Mouse (Mus musculus) small intestine, adult 2 months (tissue): Measurements from ENCODE around the gene Ulk4.

Source experiments
- CTCF ChIP-seq: fragments of 200-500 bp; IDR thresholded peaks from 2 replicates; pipeline ENCODE4 v1.5.1; 2012; ENCODE audit warnings: low read depth, mild to moderate bottlenecking, control low read depth, inconsistent platforms, low read length, moderate library complexity, mixed read lengths; ENCODE audit not compliant: insufficient replicate concordance, insufficient read length; ENCODE audit errors: extremely low read depth
- POLR2A ChIP-seq: fragments of 200-500 bp; IDR thresholded peaks from 2 replicates; pipeline ENCODE4 v1.6.1; 2012; ENCODE audit warnings: low read depth, mild to moderate bottlenecking, control low read depth, inconsistent platforms, low read length, moderate library complexity

DNA sequence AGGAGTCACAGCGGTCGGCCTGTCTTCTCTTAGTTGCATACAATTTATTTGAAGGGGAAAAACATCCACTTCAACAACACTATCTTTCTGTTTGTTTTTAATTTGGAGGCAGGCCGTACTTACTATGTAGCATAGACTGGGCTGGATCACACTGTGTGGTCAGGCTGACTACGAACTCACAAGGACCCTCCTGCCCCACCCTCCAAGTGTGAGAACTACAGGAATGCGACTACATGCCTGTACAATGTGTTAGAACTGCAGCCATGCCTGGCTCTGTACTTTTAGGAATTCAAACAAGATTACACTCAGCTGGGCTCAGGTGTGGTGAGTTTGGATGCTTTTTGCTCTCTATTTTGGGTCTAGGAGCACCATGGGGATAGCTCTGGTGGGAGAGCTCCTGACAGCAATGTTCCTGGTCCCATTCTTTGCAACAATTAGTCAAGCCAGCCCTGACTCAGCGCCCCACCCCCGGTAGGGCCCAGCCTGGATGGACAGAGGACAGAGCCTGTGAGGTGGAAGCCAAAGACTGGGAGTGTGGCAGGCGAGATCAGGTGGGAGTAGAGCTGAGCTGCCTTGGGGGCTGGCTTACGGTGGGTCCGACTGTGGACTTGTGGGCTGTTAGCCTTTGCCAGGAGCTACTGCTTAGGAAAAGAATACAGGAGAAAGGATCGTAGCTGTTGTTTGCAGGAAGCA is 261.0 kb downstream of the Ulk4 start:
- TF ChIP-seq POLR2A: no peak
- TF ChIP-seq CTCF: no peak
